Mouse (Mus musculus): ENCODE results near the gene 4930432K21Rik. TPM values are rescaled to one million over a fixed set of nuclear protein-coding genes. Genes with fewer than 3 reads are reported as not detected.

The 4930432K21Rik gene
- polyA plus RNA-seq, 1 experiment from 2014 or later: 2.0 TPM

- Histone ChIP-seq H3K9me3 (replicated peaks) (no peaks in the 10 kb centered on the region), H3K9ac (peak overlapping the region; percentile 59), H3K4me3 (replicated peaks) (peak overlapping the region; percentile 67), H3K27me3 (no peaks in the 10 kb centered on the region), H3K4me1 (peaks cover 81% of the 10 kb centered on the region), H3K27ac (peak overlapping the region; percentile 97), H3K36me3 (peaks cover 17% of the 10 kb centered on the region), H3K4me2 (peak overlapping the region; percentile 84)
- WGBS: 9% methylated on average over 34 of the region's 34 CpGs
- peak; percentile 41; the same call in 1 of the 2 replicates for ATAC-seq (replicated peaks; ENCODE audit: low FRiP score)
Observed at GRCm38 (mm10) chr8:84202938-84203917, 55.4 kb downstream of the 4930432K21Rik start.

- 41% methylated on average over 13 of the region's 13 CpGs for WGBS
- no peaks in the 10 kb centered on the region for H3K9me3 ChIP-seq (replicated peaks)
- H3K27ac ChIP-seq: peak overlapping the region; percentile 97
- H3K4me2 ChIP-seq: peak overlapping the region; percentile 84
- H3K9ac ChIP-seq: peak overlapping the region; percentile 59
- H3K36me3 ChIP-seq: peaks cover 26% of the 10 kb centered on the region
- H3K27me3 ChIP-seq: no peaks in the 10 kb centered on the region
- 0 out of 2 replicates have a peak, but pooled peaks have one; percentile 4 for ATAC-seq (replicated peaks; ENCODE audit: low FRiP score)
- H3K4me1 ChIP-seq: peaks cover 81% of the 10 kb centered on the region
- peak overlapping the region; percentile 67 for H3K4me3 ChIP-seq (replicated peaks)
Observed at GRCm38 (mm10) chr8:84203975-84204772, 56.3 kb downstream of the 4930432K21Rik start.

GRCm38 (mm10) chr8:84205073-84205472, 57.2 kb downstream of the 4930432K21Rik start:
- Histone ChIP-seq H3K27me3 (no peaks in the 10 kb centered on the region), H3K36me3 (peaks cover 35% of the 10 kb centered on the region), H3K4me2 (no peak overlapping the region), H3K9ac (no peak overlapping the region), H3K4me3 (replicated peaks) (no peak overlapping the region), H3K27ac (no peak overlapping the region), H3K4me1 (peaks cover 81% of the 10 kb centered on the region), H3K9me3 (replicated peaks) (no peaks in the 10 kb centered on the region)
- 90% methylated on average over 5 of the region's 5 CpGs for WGBS
- ATAC-seq (replicated peaks; ENCODE audit: low FRiP score): no peak

GRCm38 (mm10) chr8:84206666-84207065, 58.8 kb downstream of the 4930432K21Rik start:
- H3K36me3 ChIP-seq: peaks cover 47% of the 10 kb centered on the region
- peak overlapping the region; percentile 92; the same call in 1 of the 2 replicates for H3K27ac ChIP-seq
- no peaks in the 10 kb centered on the region for H3K27me3 ChIP-seq
- no peak for ATAC-seq (replicated peaks; ENCODE audit: low FRiP score)
- H3K9ac ChIP-seq: no peak overlapping the region
- 92% methylated on average over 3 of the region's 3 CpGs for WGBS
- H3K9me3 ChIP-seq (replicated peaks): no peaks in the 10 kb centered on the region
- H3K4me2 ChIP-seq: no peak overlapping the region
- H3K4me1 ChIP-seq: peaks cover 71% of the 10 kb centered on the region
- no peak overlapping the region for H3K4me3 ChIP-seq (replicated peaks)

GRCm38 (mm10) chr8:84207811-84208210, 60.0 kb downstream of the 4930432K21Rik start:
- H3K4me2 ChIP-seq: peak overlapping the region; percentile 26; the same call in 1 of the 2 replicates

GRCm38 (mm10) chr8:84208381-84209380, 60.9 kb downstream of the 4930432K21Rik start:
- H3K36me3 ChIP-seq: peaks cover 68% of the 10 kb centered on the region
- 34% methylated on average over 17 of the region's 17 CpGs for WGBS
- H3K27me3 ChIP-seq: no peaks in the 10 kb centered on the region
- 0 out of 2 replicates have a peak overlapping the region, but pooled peaks have one; percentile 22 for H3K9ac ChIP-seq
- H3K27ac ChIP-seq: peak overlapping the region; percentile 92
- peak; percentile 79 for ATAC-seq (replicated peaks; ENCODE audit: low FRiP score)
- peak overlapping the region; percentile 26 for H3K4me2 ChIP-seq
- H3K4me1 ChIP-seq: peaks cover 51% of the 10 kb centered on the region
- no peak overlapping the region for H3K4me3 ChIP-seq (replicated peaks)
- H3K9me3 ChIP-seq (replicated peaks): no peaks in the 10 kb centered on the region

More at GRCm38 (mm10) chr8:84207811-84208210, 60.0 kb downstream of the 4930432K21Rik start:
- H3K9ac ChIP-seq: peak overlapping the region; percentile 22; the same call in 1 of the 2 replicates
- H3K4me3 ChIP-seq (replicated peaks): no peak overlapping the region
- 39% methylated on average over 7 of the region's 7 CpGs for WGBS
- peaks cover 60% of the 10 kb centered on the region for H3K4me1 ChIP-seq
- H3K9me3 ChIP-seq (replicated peaks): no peaks in the 10 kb centered on the region
- 0 out of 2 replicates have a peak, but pooled peaks have one; percentile 10 for ATAC-seq (replicated peaks; ENCODE audit: low FRiP score)
- peaks cover 59% of the 10 kb centered on the region for H3K36me3 ChIP-seq
- no peaks in the 10 kb centered on the region for H3K27me3 ChIP-seq
- H3K27ac ChIP-seq: peak overlapping the region; percentile 92

GRCm38 (mm10) chr8:84210167-84210791, 62.5 kb downstream of the 4930432K21Rik start:
- H3K4me3 ChIP-seq (replicated peaks): no peak overlapping the region
- no peak overlapping the region; the same call in 1 of the 2 replicates for H3K9ac ChIP-seq
- H3K27me3 ChIP-seq: no peaks in the 10 kb centered on the region
- no peak for ATAC-seq (replicated peaks; ENCODE audit: low FRiP score)
- peaks cover 76% of the 10 kb centered on the region for H3K36me3 ChIP-seq
- H3K27ac ChIP-seq: no peak overlapping the region
- 65% methylated on average over 34 of the region's 34 CpGs for whole genome bisulfite sequencing
- no peak overlapping the region; the same call in 1 of the 2 replicates for H3K4me2 ChIP-seq
- no peaks in the 10 kb centered on the region for H3K9me3 ChIP-seq (replicated peaks)
- peaks cover 36% of the 10 kb centered on the region for H3K4me1 ChIP-seq

- Histone ChIP-seq H3K4me2 (no peak overlapping the region), H3K4me1 (peaks cover 36% of the 10 kb centered on the region), H3K4me3 (replicated peaks) (no peak overlapping the region), H3K9ac (no peak overlapping the region), H3K9me3 (replicated peaks) (no peaks in the 10 kb centered on the region), H3K36me3 (peaks cover 77% of the 10 kb centered on the region), H3K27ac (no peak overlapping the region), H3K27me3 (no peaks in the 10 kb centered on the region)
- 83% methylated on average over 3 of the region's 3 CpGs for WGBS
- no peak for ATAC-seq (replicated peaks; ENCODE audit: low FRiP score)
Observed at GRCm38 (mm10) chr8:84211202-84211601, 63.4 kb downstream of the 4930432K21Rik start.

- Histone ChIP-seq H3K4me2 (no peak overlapping the region), H3K36me3 (peaks cover 82% of the 10 kb centered on the region), H3K4me1 (peaks cover 36% of the 10 kb centered on the region), H3K4me3 (replicated peaks) (no peak overlapping the region), H3K27ac (no peak overlapping the region), H3K9me3 (replicated peaks) (no peaks in the 10 kb centered on the region), H3K27me3 (no peaks in the 10 kb centered on the region), H3K9ac (no peak overlapping the region)
- 91% methylated on average over 31 of the region's 31 CpGs for WGBS
- ATAC-seq (replicated peaks; ENCODE audit: low FRiP score): no peak
Observed at GRCm38 (mm10) chr8:84211881-84212563, 64.2 kb downstream of the 4930432K21Rik start.

GRCm38 (mm10) chr8:84213277-84213676, 65.5 kb downstream of the 4930432K21Rik start:
- Histone ChIP-seq H3K4me3 (replicated peaks) (no peak overlapping the region), H3K36me3 (peaks cover 94% of the 10 kb centered on the region), H3K9ac (no peak overlapping the region), H3K4me2 (no peak overlapping the region), H3K27ac (no peak overlapping the region), H3K4me1 (peaks cover 24% of the 10 kb centered on the region), H3K27me3 (no peaks in the 10 kb centered on the region), H3K9me3 (replicated peaks) (no peaks in the 10 kb centered on the region)
- no peak for ATAC-seq (replicated peaks; ENCODE audit: low FRiP score)
- 91% methylated on average over 4 of the region's 4 CpGs for WGBS

All from kidney, embryonic 15.5 days (tissue).